Mouse (Mus musculus): ENCODE results near the gene Sin3a. TPM values are rescaled to one million over a fixed set of nuclear protein-coding genes. Genes with fewer than 3 reads are reported as not detected.

Sin3a gene
- polyA plus RNA-seq, 1 experiment from 2014 or later: 10.4 TPM

GRCm38 (mm10) chr9:57070800-57071545 is 867 bp upstream of the Sin3a start:
- Histone ChIP-seq H3K36me3 (ENCODE audit: control insufficient read depth, insufficient read depth, low read length) (no peaks in the 10 kb centered on the region), H3K9ac (ENCODE audit: low read length) (peak overlapping the region; percentile 72), H3K27me3 (ENCODE audit: control insufficient read depth, insufficient read depth, low read length) (no peaks in the 10 kb centered on the region), H3K4me3 (ENCODE audit: low read depth, low read length) (peak overlapping the region; percentile 77), H3K4me1 (replicated peaks; ENCODE audit: control insufficient read depth, insufficient read depth) (peaks cover 2% of the 10 kb centered on the region; the same call in 1 of the 2 replicates), H3K27ac (replicated peaks) (peak overlapping the region; percentile 59; the same call in 1 of the 2 replicates), H3K4me2 (replicated peaks; ENCODE audit: low read depth) (peak overlapping the region; percentile 91), H3K9me3 (ENCODE audit: control insufficient read depth, low read length) (no peaks in the 10 kb centered on the region)
- TF ChIP-seq CTCF (IDR thresholded peaks at IDR 0.05; ENCODE audit: low read depth) (no peak), EP300 (optimal IDR thresholded peaks at IDR 0.05) (no peak)
- DNase-seq (ENCODE audit: low spot score) (peak; percentile 15), ATAC-seq (ENCODE audit: low FRiP score, low TSS enrichment) (no peak)
- WGBS: 10% methylated on average over 5 of the region's 5 CpGs

GRCm38 (mm10) chr9:57072526-57072988 is 717 bp downstream of the Sin3a start:
- under 1% methylated on average over 33 of the region's 40 CpGs for WGBS
- ATAC-seq (ENCODE audit: low FRiP score, low TSS enrichment): no peak
- Histone ChIP-seq H3K36me3 (ENCODE audit: control insufficient read depth, insufficient read depth, low read length) (no peaks in the 10 kb centered on the region), H3K4me1 (replicated peaks; ENCODE audit: control insufficient read depth, insufficient read depth) (peaks cover 2% of the 10 kb centered on the region; the same call in 1 of the 2 replicates), H3K4me2 (replicated peaks; ENCODE audit: low read depth) (peak overlapping the region; percentile 91), H3K9ac (ENCODE audit: low read length) (peak overlapping the region; percentile 72), H3K9me3 (ENCODE audit: control insufficient read depth, low read length) (no peaks in the 10 kb centered on the region), H3K4me3 (ENCODE audit: low read depth, low read length) (peak overlapping the region; percentile 77), H3K27ac (replicated peaks) (peak overlapping the region; percentile 99), H3K27me3 (ENCODE audit: control insufficient read depth, insufficient read depth, low read length) (no peaks in the 10 kb centered on the region)
- DNase-seq (ENCODE audit: low spot score): no peak
- TF ChIP-seq CTCF (IDR thresholded peaks at IDR 0.05; ENCODE audit: low read depth): no peak
- peak; percentile 1 for TF ChIP-seq EP300 (optimal IDR thresholded peaks at IDR 0.05)

GRCm38 (mm10) chr9:57072989-57073789 is 1.3 kb downstream of the Sin3a start:
- TF ChIP-seq CTCF (IDR thresholded peaks at IDR 0.05; ENCODE audit: low read depth): peak; percentile 84
- TF ChIP-seq EP300 (optimal IDR thresholded peaks at IDR 0.05): peak; percentile 32
- DNase-seq (ENCODE audit: low spot score) (peak; percentile 97), ATAC-seq (ENCODE audit: low FRiP score, low TSS enrichment) (peak; percentile 81)
- Histone ChIP-seq H3K36me3 (ENCODE audit: control insufficient read depth, insufficient read depth, low read length) (no peaks in the 10 kb centered on the region), H3K4me1 (replicated peaks; ENCODE audit: control insufficient read depth, insufficient read depth) (peaks cover 2% of the 10 kb centered on the region; the same call in 1 of the 2 replicates), H3K27ac (replicated peaks) (peak overlapping the region; percentile 99), H3K4me2 (replicated peaks; ENCODE audit: low read depth) (peak overlapping the region; percentile 91), H3K9me3 (ENCODE audit: control insufficient read depth, low read length) (no peaks in the 10 kb centered on the region), H3K27me3 (ENCODE audit: control insufficient read depth, insufficient read depth, low read length) (no peaks in the 10 kb centered on the region), H3K4me3 (ENCODE audit: low read depth, low read length) (peak overlapping the region; percentile 77), H3K9ac (ENCODE audit: low read length) (peak overlapping the region; percentile 72)
- WGBS: under 1% methylated on average over 51 of the region's 54 CpGs

- DNase-seq (ENCODE audit: low spot score) (no peak), ATAC-seq (ENCODE audit: low FRiP score, low TSS enrichment) (no peak)
- no peaks in the 10 kb centered on the region for H3K36me3 ChIP-seq (ENCODE audit: control insufficient read depth, insufficient read depth, low read length)
- peak overlapping the region; percentile 99 for H3K27ac ChIP-seq (replicated peaks)
- TF ChIP-seq EP300 (optimal IDR thresholded peaks at IDR 0.05): no peak
- H3K4me3 ChIP-seq (ENCODE audit: low read depth, low read length): peak overlapping the region; percentile 77
- H3K9ac ChIP-seq (ENCODE audit: low read length): peak overlapping the region; percentile 59
- H3K4me1 ChIP-seq (replicated peaks; ENCODE audit: control insufficient read depth, insufficient read depth): peaks cover 2% of the 10 kb centered on the region; the same call in 1 of the 2 replicates
- H3K27me3 ChIP-seq (ENCODE audit: control insufficient read depth, insufficient read depth, low read length): no peaks in the 10 kb centered on the region
- H3K9me3 ChIP-seq (ENCODE audit: control insufficient read depth, low read length): no peaks in the 10 kb centered on the region
- 1% methylated on average over 15 of the region's 15 CpGs for WGBS
- H3K4me2 ChIP-seq (replicated peaks; ENCODE audit: low read depth): peak overlapping the region; percentile 91
Observed at GRCm38 (mm10) chr9:57073790-57074094, 1.9 kb downstream of the Sin3a start.

GRCm38 (mm10) chr9:57074171-57074821 is 2.5 kb downstream of the Sin3a start:
- H3K9me3 ChIP-seq (ENCODE audit: control insufficient read depth, low read length): no peaks in the 10 kb centered on the region
- peak overlapping the region; percentile 77 for H3K4me3 ChIP-seq (ENCODE audit: low read depth, low read length)
- H3K9ac ChIP-seq (ENCODE audit: low read length): peak overlapping the region; percentile 59
- ATAC-seq (ENCODE audit: low FRiP score, low TSS enrichment): no peak
- H3K36me3 ChIP-seq (ENCODE audit: control insufficient read depth, insufficient read depth, low read length): no peaks in the 10 kb centered on the region
- TF ChIP-seq CTCF (IDR thresholded peaks at IDR 0.05; ENCODE audit: low read depth): peak; percentile 62
- no peak for TF ChIP-seq EP300 (optimal IDR thresholded peaks at IDR 0.05)
- peak overlapping the region; percentile 91 for H3K4me2 ChIP-seq (replicated peaks; ENCODE audit: low read depth)
- H3K27ac ChIP-seq (replicated peaks): peak overlapping the region; percentile 99
- no peaks in the 10 kb centered on the region for H3K27me3 ChIP-seq (ENCODE audit: control insufficient read depth, insufficient read depth, low read length)
- peaks cover 2% of the 10 kb centered on the region; the same call in 1 of the 2 replicates for H3K4me1 ChIP-seq (replicated peaks; ENCODE audit: control insufficient read depth, insufficient read depth)
- whole genome bisulfite sequencing: 3% methylated on average over 21 of the region's 21 CpGs
- peak; percentile 73 for DNase-seq (ENCODE audit: low spot score)

Data from stomach, postnatal 0 days (tissue).